Mouse (Mus musculus) lung, embryonic 16.5 days (tissue): Measurements from ENCODE around the gene Pde6c. TPM values are rescaled to one million over a fixed set of nuclear protein-coding genes. Genes with fewer than 3 reads are reported as not detected.

Experiments
- ATAC-seq: fragments of 200-750 bp; cut with Nextera tagmentation; 2 replicates; pipeline ENCODE4 v1.8.0; 2017; ENCODE audit warnings: low read depth, mild to moderate bottlenecking, moderate library complexity
- H3K27ac ChIP-seq: fragments of 300-500 bp; sonication (generic); 2 replicates; pipeline ENCODE4 v1.5.1; 2014; ENCODE audit warnings: mild to moderate bottlenecking, control low read depth, low read length
- H3K27me3 ChIP-seq: fragments of 300-500 bp; sonication (generic); 2 replicates; pipeline ENCODE4 v1.6.1; 2014; ENCODE audit warnings: low read depth, low read length, mixed read lengths; ENCODE audit not compliant: control insufficient read depth, insufficient read depth
- H3K36me3 ChIP-seq: fragments of 300-500 bp; sonication (generic); 2 replicates; pipeline ENCODE4 v1.6.1; 2014; ENCODE audit warnings: low read length; ENCODE audit not compliant: control insufficient read depth, insufficient read depth
- H3K4me1 ChIP-seq: fragments of 300-500 bp; sonication (generic); replicated peaks from 2 replicates; pipeline ENCODE4 v1.6.1; 2014; ENCODE audit warnings: low read length, mixed read lengths; ENCODE audit not compliant: control insufficient read depth, insufficient read depth
- H3K4me2 ChIP-seq: fragments of 300-500 bp; sonication (generic); 2 replicates; pipeline ENCODE4 v1.6.1; 2014; ENCODE audit warnings: low read depth, low read length, control low read depth
- H3K4me3 ChIP-seq: fragments of 300-500 bp; sonication (generic); 2 replicates; pipeline ENCODE4 v1.5.1; 2014; ENCODE audit warnings: mild to moderate bottlenecking, low read length, control low read depth
- H3K9ac ChIP-seq: fragments of 300-500 bp; sonication (generic); 2 replicates; pipeline ENCODE4 v1.6.1; 2014; ENCODE audit warnings: low read length, control low read depth
- H3K9me3 ChIP-seq: fragments of 300-500 bp; sonication (generic); 2 replicates; pipeline ENCODE4 v1.6.1; 2016; ENCODE audit warnings: low read length; ENCODE audit not compliant: control insufficient read depth
- WGBS: fragments of 180-500 bp; shearing (Covaris S2); extraction: QIAGEN DNeasy Blood & Tissue Kit; methylation state at CpG from one replicate; pipeline ENCODE4 v1.1.7; 2014; 5-methylcytosine and 5-hydroxymethylcytosine counted together
- polyA plus RNA-seq: library from polyadenylated mRNA; unstranded; fragments of >200 nt; fragmentation: Nextera tagmentation; extraction: Ambion mirVana; gene quantifications from 2 replicates; pipeline ENCODE4 v1.2.1, GENCODE M21; 2015

Pde6c gene
- polyA plus RNA-seq, 1 experiment from 2014 or later: not detected

GRCm38 (mm10) chr19:38126656-38127055 is 5.9 kb upstream of the Pde6c start:
- Histone ChIP-seq H3K4me1 (peaks cover 13% of the 10 kb centered on the region), H3K9ac (no peak overlapping the region), H3K9me3 (no peaks in the 10 kb centered on the region), H3K27me3 (peaks cover 12% of the 10 kb centered on the region; the same call in 1 of the 2 replicates), H3K4me2 (no peak overlapping the region), H3K27ac (no peak overlapping the region), H3K36me3 (no peaks in the 10 kb centered on the region), H3K4me3 (no peak overlapping the region)
- no peak for ATAC-seq
- WGBS: 58% methylated on average over 8 of the region's 8 CpGs

GRCm38 (mm10) chr19:38133986-38134385 is 1.4 kb downstream of the Pde6c start:
- Histone ChIP-seq H3K36me3 (no peaks in the 10 kb centered on the region), H3K4me2 (no peak overlapping the region), H3K27ac (no peak overlapping the region), H3K4me1 (no peaks in the 10 kb centered on the region), H3K9me3 (no peaks in the 10 kb centered on the region), H3K9ac (no peak overlapping the region), H3K27me3 (no peaks in the 10 kb centered on the region), H3K4me3 (no peak overlapping the region)
- 27% methylated on average over 11 of the region's 11 CpGs for WGBS
- no peak for ATAC-seq

- no peaks in the 10 kb centered on the region for H3K9me3 ChIP-seq
- H3K9ac ChIP-seq: no peak overlapping the region
- H3K4me3 ChIP-seq: no peak overlapping the region
- no peaks in the 10 kb centered on the region for H3K4me1 ChIP-seq
- no peak overlapping the region for H3K27ac ChIP-seq
- WGBS: 75% methylated on average over 6 of the region's 6 CpGs
- H3K36me3 ChIP-seq: no peaks in the 10 kb centered on the region
- H3K4me2 ChIP-seq: no peak overlapping the region
- H3K27me3 ChIP-seq: no peaks in the 10 kb centered on the region
- ATAC-seq: no peak
Observed at GRCm38 (mm10) chr19:38134806-38135205, 2.2 kb downstream of the Pde6c start.

- Histone ChIP-seq H3K4me2 (no peak overlapping the region), H3K27ac (no peak overlapping the region), H3K9ac (no peak overlapping the region), H3K9me3 (no peaks in the 10 kb centered on the region), H3K4me1 (no peaks in the 10 kb centered on the region), H3K36me3 (no peaks in the 10 kb centered on the region), H3K4me3 (no peak overlapping the region), H3K27me3 (no peaks in the 10 kb centered on the region)
- no peak for ATAC-seq
- WGBS: 64% methylated on average over 4 of the region's 4 CpGs
Observed at GRCm38 (mm10) chr19:38143540-38144271, 11.1 kb downstream of the Pde6c start.

- Histone ChIP-seq H3K4me3 (no peak overlapping the region), H3K27me3 (no peaks in the 10 kb centered on the region), H3K36me3 (no peaks in the 10 kb centered on the region), H3K9me3 (no peaks in the 10 kb centered on the region), H3K9ac (no peak overlapping the region), H3K4me1 (no peaks in the 10 kb centered on the region), H3K4me2 (no peak overlapping the region), H3K27ac (no peak overlapping the region)
- WGBS: 95% methylated on average over 1 of the region's 1 CpGs
- ATAC-seq: no peak
Observed at GRCm38 (mm10) chr19:38156243-38156642, 23.7 kb downstream of the Pde6c start.

- Histone ChIP-seq H3K27ac (no peak overlapping the region), H3K9me3 (no peaks in the 10 kb centered on the region), H3K9ac (no peak overlapping the region), H3K36me3 (no peaks in the 10 kb centered on the region), H3K4me2 (no peak overlapping the region), H3K27me3 (no peaks in the 10 kb centered on the region), H3K4me3 (no peak overlapping the region), H3K4me1 (no peaks in the 10 kb centered on the region)
- 72% methylated on average over 21 of the region's 21 CpGs for WGBS
- no peak for ATAC-seq
Observed at GRCm38 (mm10) chr19:38161648-38162354, 29.2 kb downstream of the Pde6c start.

- no peak for ATAC-seq
- H3K4me1 ChIP-seq: no peaks in the 10 kb centered on the region
- no peaks in the 10 kb centered on the region for H3K9me3 ChIP-seq
- no peak overlapping the region for H3K9ac ChIP-seq
- 47% methylated on average over 2 of the region's 2 CpGs for WGBS
- no peak overlapping the region for H3K4me3 ChIP-seq
- H3K27ac ChIP-seq: no peak overlapping the region
- H3K4me2 ChIP-seq: no peak overlapping the region
- H3K36me3 ChIP-seq: no peaks in the 10 kb centered on the region
- no peaks in the 10 kb centered on the region for H3K27me3 ChIP-seq
Observed at GRCm38 (mm10) chr19:38164633-38165032, 32.1 kb downstream of the Pde6c start.

GRCm38 (mm10) chr19:38179675-38180074 is 47.1 kb downstream of the Pde6c start:
- WGBS: 81% methylated on average over 9 of the region's 9 CpGs
- no peak for ATAC-seq
- Histone ChIP-seq H3K4me2 (no peak overlapping the region), H3K4me3 (no peak overlapping the region), H3K36me3 (no peaks in the 10 kb centered on the region), H3K4me1 (no peaks in the 10 kb centered on the region), H3K9me3 (no peaks in the 10 kb centered on the region), H3K27me3 (no peaks in the 10 kb centered on the region), H3K9ac (no peak overlapping the region), H3K27ac (no peak overlapping the region)

- H3K9ac ChIP-seq: no peak overlapping the region
- no peak for ATAC-seq
- no peak overlapping the region for H3K4me2 ChIP-seq
- H3K9me3 ChIP-seq: no peaks in the 10 kb centered on the region
- WGBS: 75% methylated on average over 5 of the region's 5 CpGs
- H3K4me3 ChIP-seq: no peak overlapping the region
- no peaks in the 10 kb centered on the region for H3K4me1 ChIP-seq
- no peak overlapping the region for H3K27ac ChIP-seq
- H3K36me3 ChIP-seq: no peaks in the 10 kb centered on the region
- H3K27me3 ChIP-seq: no peaks in the 10 kb centered on the region
Observed at GRCm38 (mm10) chr19:38186631-38187344, 54.2 kb downstream of the Pde6c start.
